Mouse (Mus musculus) hindbrain, postnatal 0 days (tissue): Measurements from ENCODE around the gene Rprd1b. TPM values are rescaled to one million over a fixed set of nuclear protein-coding genes. Genes with fewer than 3 reads are reported as not detected.

Source experiments
- ATAC-seq: fragments of 200-750 bp; cut with Nextera tagmentation; 2 replicates; pipeline ENCODE4 v1.8.0; 2017; ENCODE audit warnings: mild to moderate bottlenecking, moderate TSS enrichment, moderate library complexity
- DNase-seq: peaks from one replicate; pipeline ENCODE4 v3.0.0-alpha.2; 2015; ENCODE audit warnings: low spot score
- H3K27ac ChIP-seq: fragments of 300-500 bp; sonication (generic); 2 replicates; pipeline ENCODE4 v1.5.1; 2014; ENCODE audit warnings: mild to moderate bottlenecking
- H3K27me3 ChIP-seq: fragments of 300-500 bp; sonication (generic); 2 replicates; pipeline ENCODE4 v1.6.1; 2014; ENCODE audit warnings: low read length, mixed read lengths; ENCODE audit not compliant: insufficient read depth
- H3K36me3 ChIP-seq: fragments of 300-500 bp; sonication (generic); 2 replicates; pipeline ENCODE4 v1.6.1; 2014; ENCODE audit warnings: low read length, mixed read lengths; ENCODE audit not compliant: insufficient read depth
- H3K4me1 ChIP-seq: fragments of 300-500 bp; sonication (generic); 2 replicates; pipeline ENCODE4 v1.6.1; 2014; ENCODE audit warnings: antibody characterized with exemption, low read length, mixed read lengths; ENCODE audit not compliant: insufficient read depth
- H3K4me2 ChIP-seq: fragments of 300-500 bp; sonication (generic); 2 replicates; pipeline ENCODE4 v1.6.1; 2014; ENCODE audit warnings: low read depth, mild to moderate bottlenecking, low read length, moderate library complexity, mixed read lengths
- H3K4me3 ChIP-seq: fragments of 300-500 bp; sonication (generic); 2 replicates; pipeline ENCODE4 v1.5.1; 2014; ENCODE audit warnings: low read length
- H3K9ac ChIP-seq: fragments of 300-500 bp; sonication (generic); replicated peaks from 2 replicates; pipeline ENCODE4 v1.6.1; 2014; ENCODE audit warnings: mild to moderate bottlenecking, low read length, moderate library complexity, mixed read lengths
- H3K9me3 ChIP-seq: fragments of 300-500 bp; sonication (generic); 2 replicates; pipeline ENCODE4 v1.6.1; 2016; ENCODE audit warnings: low read length, mixed read lengths
- CTCF ChIP-seq: IDR thresholded peaks from 2 replicates; pipeline ENCODE4 v1.5.1; 2016; ENCODE audit warnings: antibody characterized with exemption, control low read depth, low read depth
- WGBS: fragments of 180-500 bp; shearing (Covaris S2); extraction: QIAGEN DNeasy Blood & Tissue Kit; methylation state at CpG from one replicate; pipeline ENCODE4 v1.1.7; 2014; 5-methylcytosine and 5-hydroxymethylcytosine counted together
- polyA plus RNA-seq: library from polyadenylated mRNA; unstranded; fragments of >200 nt; fragmentation: Nextera tagmentation; extraction: Ambion mirVana; gene quantifications from 2 replicates; pipeline ENCODE4 v1.2.1, GENCODE M21; 2015
- total RNA-seq: library from RNA; depleted of rRNA; stranded (reverse); fragments of >200 nt; gene quantifications from 2 replicates; pipeline ENCODE4 v1.2.3, GENCODE M21; 2014

Gene Rprd1b
- total and polyA plus RNA-seq, 2 experiments from 2014 or later = 19.8 to 31.3 TPM

GRCm38 (mm10) chr2:158065064-158065463 is 36.8 kb downstream of the Rprd1b start:
- H3K4me1 ChIP-seq = no peaks in the 10 kb centered on the region; the same call in 1 of the 2 replicates
- no peaks in the 10 kb centered on the region for H3K9me3 ChIP-seq
- no peak overlapping the region for H3K9ac ChIP-seq
- H3K27ac ChIP-seq = no peak overlapping the region
- no peaks in the 10 kb centered on the region for H3K27me3 ChIP-seq
- no peak overlapping the region for H3K4me3 ChIP-seq
- H3K4me2 ChIP-seq = no peak overlapping the region
- DNase-seq = no peak
- H3K36me3 ChIP-seq = peaks cover 12% of the 10 kb centered on the region; the same call in 1 of the 2 replicates
- TF ChIP-seq CTCF = no peak
- ATAC-seq = no peak
- 75% methylated on average over 5 of the region's 5 CpGs for WGBS

- Histone ChIP-seq H3K27ac (no peak overlapping the region), H3K36me3 (peaks cover 10% of the 10 kb centered on the region; the same call in 1 of the 2 replicates), H3K9ac (no peak overlapping the region), H3K27me3 (no peaks in the 10 kb centered on the region), H3K4me2 (no peak overlapping the region), H3K4me3 (no peak overlapping the region), H3K9me3 (no peaks in the 10 kb centered on the region), H3K4me1 (no peaks in the 10 kb centered on the region)
- TF ChIP-seq CTCF = no peak
- no peak for DNase-seq
- no peak for ATAC-seq
Measured at GRCm38 (mm10) chr2:158066456-158066855, 38.2 kb downstream of the Rprd1b start.

GRCm38 (mm10) chr2:158067260-158067824 is 39.0 kb downstream of the Rprd1b start:
- H3K27ac ChIP-seq = no peak overlapping the region
- 93% methylated on average over 5 of the region's 5 CpGs for WGBS
- TF ChIP-seq CTCF = no peak
- no peaks in the 10 kb centered on the region for H3K27me3 ChIP-seq
- 0 out of 2 replicates have a peak, but pooled peaks cover 16% of the 10 kb centered on the region for H3K36me3 ChIP-seq
- no peaks in the 10 kb centered on the region for H3K4me1 ChIP-seq
- ATAC-seq (no peak), DNase-seq (no peak)
- H3K9me3 ChIP-seq = no peaks in the 10 kb centered on the region
- no peak overlapping the region for H3K4me2 ChIP-seq
- H3K4me3 ChIP-seq = no peak overlapping the region
- no peak overlapping the region for H3K9ac ChIP-seq

GRCm38 (mm10) chr2:158068444-158068971 is 40.2 kb downstream of the Rprd1b start:
- no peaks in the 10 kb centered on the region for H3K9me3 ChIP-seq
- ATAC-seq (no peak), DNase-seq (no peak)
- TF ChIP-seq CTCF = no peak
- H3K36me3 ChIP-seq = peaks cover 22% of the 10 kb centered on the region; the same call in 1 of the 2 replicates
- H3K27me3 ChIP-seq = no peaks in the 10 kb centered on the region
- no peaks in the 10 kb centered on the region for H3K4me1 ChIP-seq
- no peak overlapping the region for H3K27ac ChIP-seq
- H3K9ac ChIP-seq = no peak overlapping the region
- no peak overlapping the region for H3K4me2 ChIP-seq
- H3K4me3 ChIP-seq = no peak overlapping the region

GRCm38 (mm10) chr2:158070885-158071632 is 42.8 kb downstream of the Rprd1b start:
- H3K4me2 ChIP-seq = no peak overlapping the region
- peaks cover 45% of the 10 kb centered on the region; the same call in 1 of the 2 replicates for H3K36me3 ChIP-seq

GRCm38 (mm10) chr2:158071633-158071995 is 43.3 kb downstream of the Rprd1b start:
- DNase-seq (no peak), ATAC-seq (no peak)
- Histone ChIP-seq H3K27ac (no peak overlapping the region), H3K9ac (no peak overlapping the region), H3K27me3 (no peaks in the 10 kb centered on the region), H3K4me1 (no peaks in the 10 kb centered on the region), H3K36me3 (peaks cover 50% of the 10 kb centered on the region; the same call in 1 of the 2 replicates), H3K4me2 (no peak overlapping the region), H3K4me3 (no peak overlapping the region), H3K9me3 (no peaks in the 10 kb centered on the region)
- no peak for TF ChIP-seq CTCF
- WGBS = 83% methylated on average over 5 of the region's 5 CpGs

More at GRCm38 (mm10) chr2:158070885-158071632, 42.8 kb downstream of the Rprd1b start:
- 83% methylated on average over 3 of the region's 3 CpGs for WGBS
- Histone ChIP-seq H3K27ac (no peak overlapping the region), H3K9me3 (no peaks in the 10 kb centered on the region), H3K4me3 (no peak overlapping the region), H3K9ac (no peak overlapping the region), H3K27me3 (no peaks in the 10 kb centered on the region), H3K4me1 (no peaks in the 10 kb centered on the region)
- ATAC-seq (no peak), DNase-seq (no peak)
- peak; percentile 20; the same call in 1 of the 2 replicates for TF ChIP-seq CTCF
